Mouse (Mus musculus): Measurements from ENCODE around the gene Actrt2. TPM values are rescaled to one million over a fixed set of nuclear protein-coding genes. Genes with fewer than 3 reads are reported as not detected.

Gene Actrt2
- polyA plus RNA-seq, 1 experiment from 2014 or later, result not detected

DNA sequence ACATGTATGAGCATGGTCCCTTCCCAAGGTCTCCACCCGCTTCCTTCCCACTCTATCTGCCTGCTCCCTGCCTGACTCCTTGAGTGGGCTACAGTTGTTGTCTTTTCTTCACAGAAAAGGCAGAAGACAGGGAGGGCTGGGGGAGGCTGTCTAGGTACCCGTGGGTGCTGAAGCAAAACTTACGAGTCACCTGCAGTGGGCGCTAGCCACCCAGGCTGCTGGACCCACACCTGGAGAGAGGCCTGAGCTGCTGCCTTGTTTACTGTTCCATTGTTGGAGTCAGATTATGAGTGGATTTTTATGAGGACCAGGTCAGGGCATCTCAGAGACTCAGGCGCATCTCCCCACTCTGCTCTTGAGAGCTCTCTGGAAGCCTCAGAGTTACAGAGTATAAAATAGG lies 28.9 kb upstream of the Actrt2 start:
- no peaks in the 10 kb centered on the region for H3K4me1 ChIP-seq (ENCODE audit: insufficient read depth, low read depth, low read length)
- ATAC-seq (no peak), DNase-seq (ENCODE audit: low spot score) (no peak)
- H3K9me3 ChIP-seq (ENCODE audit: low read length), result no peaks in the 10 kb centered on the region
- TF ChIP-seq EP300 (IDR thresholded peaks at IDR 0.05) (no peak), CTCF (IDR thresholded peaks at IDR 0.05) (peak; percentile 27)
- H3K4me3 ChIP-seq (ENCODE audit: low read depth, low read length), result no peak overlapping the region
- 70% methylated on average over 5 of the region's 5 CpGs for WGBS
- no peaks in the 10 kb centered on the region for H3K27me3 ChIP-seq (replicated peaks; ENCODE audit: insufficient read depth, low read length)
- H3K4me2 ChIP-seq (replicated peaks; ENCODE audit: low read depth, low read length), result no peak overlapping the region
- H3K27ac ChIP-seq (ENCODE audit: low read length), result no peak overlapping the region
- H3K9ac ChIP-seq (replicated peaks; ENCODE audit: low read depth), result no peak overlapping the region
- H3K36me3 ChIP-seq (ENCODE audit: insufficient read depth, low read length), result no peaks in the 10 kb centered on the region

DNA sequence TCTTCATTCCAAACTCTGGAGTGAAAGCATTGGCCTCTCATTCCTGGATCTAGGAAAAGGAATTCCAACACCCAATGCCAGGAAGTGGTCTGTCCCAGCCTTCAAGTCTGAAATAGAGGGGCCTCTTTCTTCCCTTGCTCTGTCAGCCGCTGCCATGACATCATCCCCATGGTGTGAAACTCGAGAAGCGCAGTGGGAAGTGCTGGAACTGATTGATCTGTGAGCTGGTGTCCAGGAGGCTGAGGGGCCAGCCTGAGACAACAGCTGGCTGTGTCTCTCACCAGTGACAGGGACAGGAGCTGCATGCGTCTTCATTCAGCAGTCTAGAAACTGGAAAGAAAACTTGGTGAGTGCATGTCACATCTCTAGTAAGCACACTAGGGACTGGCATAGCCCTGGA lies 28.5 kb upstream of the Actrt2 start:
- no peak for ATAC-seq
- Histone ChIP-seq H3K36me3 (ENCODE audit: insufficient read depth, low read length) (no peaks in the 10 kb centered on the region), H3K27ac (ENCODE audit: low read length) (no peak overlapping the region), H3K4me1 (ENCODE audit: insufficient read depth, low read depth, low read length) (no peaks in the 10 kb centered on the region), H3K4me3 (ENCODE audit: low read depth, low read length) (no peak overlapping the region), H3K9me3 (ENCODE audit: low read length) (no peaks in the 10 kb centered on the region), H3K9ac (replicated peaks; ENCODE audit: low read depth) (no peak overlapping the region), H3K4me2 (replicated peaks; ENCODE audit: low read depth, low read length) (no peak overlapping the region), H3K27me3 (replicated peaks; ENCODE audit: insufficient read depth, low read length) (no peaks in the 10 kb centered on the region)
- DNase-seq (ENCODE audit: low spot score), result no peak
- TF ChIP-seq CTCF (IDR thresholded peaks at IDR 0.05), result no peak
- TF ChIP-seq EP300 (IDR thresholded peaks at IDR 0.05), result no peak
- 13% methylated on average over 4 of the region's 4 CpGs for WGBS

DNA sequence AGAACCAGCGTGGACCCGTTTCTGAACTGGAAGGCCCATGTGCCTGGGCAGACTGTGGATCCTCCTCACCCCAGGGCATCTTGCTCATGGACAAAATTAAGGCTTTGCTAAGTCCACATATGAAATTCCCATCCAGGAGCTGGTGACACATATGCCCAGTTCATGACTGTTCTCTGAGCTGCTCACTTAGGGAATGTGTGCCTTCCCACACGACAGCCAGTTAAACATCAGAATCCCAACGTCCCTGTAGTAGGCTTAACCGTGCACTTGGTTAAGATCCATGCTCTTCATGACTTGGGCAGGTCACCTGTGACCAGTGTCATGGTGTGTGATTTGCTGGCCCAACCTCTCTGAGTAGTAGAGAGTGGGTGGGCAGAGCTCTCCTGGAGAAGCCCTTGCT lies 26.7 kb upstream of the Actrt2 start:
- no peak for TF ChIP-seq CTCF (IDR thresholded peaks at IDR 0.05)
- no peak for TF ChIP-seq EP300 (IDR thresholded peaks at IDR 0.05)
- Histone ChIP-seq H3K9ac (replicated peaks; ENCODE audit: low read depth) (no peak overlapping the region), H3K4me3 (ENCODE audit: low read depth, low read length) (no peak overlapping the region), H3K27me3 (replicated peaks; ENCODE audit: insufficient read depth, low read length) (no peaks in the 10 kb centered on the region), H3K9me3 (ENCODE audit: low read length) (no peaks in the 10 kb centered on the region), H3K36me3 (ENCODE audit: insufficient read depth, low read length) (no peaks in the 10 kb centered on the region), H3K4me2 (replicated peaks; ENCODE audit: low read depth, low read length) (no peak overlapping the region), H3K4me1 (ENCODE audit: insufficient read depth, low read depth, low read length) (no peaks in the 10 kb centered on the region), H3K27ac (ENCODE audit: low read length) (no peak overlapping the region)
- 83% methylated on average over 5 of the region's 5 CpGs for WGBS
- ATAC-seq (no peak), DNase-seq (ENCODE audit: low spot score) (no peak)

DNA sequence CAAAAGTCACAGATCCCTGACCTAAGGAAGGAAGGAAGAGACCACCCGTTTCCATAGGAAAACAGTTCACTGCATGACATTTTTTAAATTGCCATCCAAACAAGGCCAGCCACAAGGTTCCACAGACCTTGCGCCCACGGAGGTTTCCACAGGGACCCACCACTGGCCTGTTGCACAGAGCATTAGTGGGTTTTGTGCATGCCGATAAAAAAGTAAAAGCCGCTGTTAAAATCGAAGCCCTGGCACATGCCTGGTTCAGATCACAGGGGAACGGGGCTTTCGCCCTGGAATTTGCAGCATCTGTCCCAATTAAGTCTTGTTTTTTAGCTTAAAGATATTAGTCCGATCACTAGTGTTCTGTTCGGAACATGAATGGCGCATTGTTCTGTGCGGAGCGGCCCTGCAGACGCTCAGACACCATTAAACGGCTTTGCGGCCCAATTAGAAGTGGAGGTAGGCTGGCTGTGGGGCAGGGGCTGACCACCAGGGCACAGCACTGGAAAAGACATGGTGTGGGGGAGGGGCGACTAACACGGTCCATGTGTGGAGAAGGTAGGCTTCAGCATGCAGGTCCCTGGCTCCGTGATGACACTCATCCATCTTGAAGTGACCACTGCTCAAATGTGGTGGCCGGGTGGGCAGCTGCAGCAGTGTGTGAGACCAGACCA lies 25.8 kb upstream of the Actrt2 start:
- Histone ChIP-seq H3K4me1 (ENCODE audit: insufficient read depth, low read depth, low read length) (no peaks in the 10 kb centered on the region), H3K27ac (ENCODE audit: low read length) (no peak overlapping the region), H3K27me3 (replicated peaks; ENCODE audit: insufficient read depth, low read length) (no peaks in the 10 kb centered on the region), H3K4me2 (replicated peaks; ENCODE audit: low read depth, low read length) (no peak overlapping the region), H3K9me3 (ENCODE audit: low read length) (no peaks in the 10 kb centered on the region), H3K9ac (replicated peaks; ENCODE audit: low read depth) (no peak overlapping the region), H3K36me3 (ENCODE audit: insufficient read depth, low read length) (no peaks in the 10 kb centered on the region), H3K4me3 (ENCODE audit: low read depth, low read length) (no peak overlapping the region)
- no peak for ATAC-seq
- 78% methylated on average over 20 of the region's 20 CpGs for WGBS
- TF ChIP-seq EP300 (IDR thresholded peaks at IDR 0.05) (no peak), CTCF (IDR thresholded peaks at IDR 0.05) (no peak)
- no peak for DNase-seq (ENCODE audit: low spot score)

DNA sequence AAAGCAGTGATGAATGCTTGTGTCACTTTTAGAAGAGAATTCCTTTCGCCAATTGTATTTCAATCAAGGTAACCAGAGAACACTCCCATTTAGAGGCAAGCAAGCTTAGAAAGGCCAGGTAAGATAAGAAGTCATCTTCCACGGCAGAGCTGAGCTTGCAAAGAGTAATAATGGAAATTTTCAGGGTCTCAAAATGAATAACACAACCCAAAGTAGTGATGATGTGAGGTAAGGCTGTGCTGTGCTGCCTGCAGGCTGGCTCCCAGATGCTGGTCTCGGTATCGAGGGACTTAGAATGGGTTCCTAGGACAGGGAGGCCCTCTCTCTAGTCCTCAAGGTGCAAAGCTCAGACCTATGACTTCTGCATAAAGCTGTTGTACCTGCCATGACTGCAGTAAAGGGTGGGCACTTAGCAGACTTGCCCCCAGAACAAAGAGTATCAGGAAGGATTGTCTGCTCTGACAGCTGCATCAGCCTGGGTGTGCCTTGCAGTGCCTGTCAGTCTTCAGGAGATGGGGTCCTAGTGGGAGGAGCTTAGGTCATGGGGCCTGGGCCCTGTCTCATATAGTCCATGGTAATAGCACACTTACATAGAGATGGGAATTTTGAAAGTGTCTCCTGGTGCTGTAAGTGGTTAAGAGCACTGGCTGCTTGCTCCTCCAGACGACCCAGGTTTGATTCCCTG lies 15.5 kb upstream of the Actrt2 start:
- Histone ChIP-seq H3K4me3 (ENCODE audit: low read depth, low read length) (no peak overlapping the region), H3K27me3 (replicated peaks; ENCODE audit: insufficient read depth, low read length) (no peaks in the 10 kb centered on the region), H3K9me3 (ENCODE audit: low read length) (no peaks in the 10 kb centered on the region), H3K36me3 (ENCODE audit: insufficient read depth, low read length) (no peaks in the 10 kb centered on the region), H3K4me1 (ENCODE audit: insufficient read depth, low read depth, low read length) (no peaks in the 10 kb centered on the region), H3K27ac (ENCODE audit: low read length) (no peak overlapping the region), H3K9ac (replicated peaks; ENCODE audit: low read depth) (no peak overlapping the region), H3K4me2 (replicated peaks; ENCODE audit: low read depth, low read length) (no peak overlapping the region)
- DNase-seq (ENCODE audit: low spot score), result no peak
- WGBS, result 71% methylated on average over 5 of the region's 5 CpGs
- no peak for ATAC-seq
- TF ChIP-seq CTCF (IDR thresholded peaks at IDR 0.05) (no peak), EP300 (IDR thresholded peaks at IDR 0.05) (no peak)

DNA sequence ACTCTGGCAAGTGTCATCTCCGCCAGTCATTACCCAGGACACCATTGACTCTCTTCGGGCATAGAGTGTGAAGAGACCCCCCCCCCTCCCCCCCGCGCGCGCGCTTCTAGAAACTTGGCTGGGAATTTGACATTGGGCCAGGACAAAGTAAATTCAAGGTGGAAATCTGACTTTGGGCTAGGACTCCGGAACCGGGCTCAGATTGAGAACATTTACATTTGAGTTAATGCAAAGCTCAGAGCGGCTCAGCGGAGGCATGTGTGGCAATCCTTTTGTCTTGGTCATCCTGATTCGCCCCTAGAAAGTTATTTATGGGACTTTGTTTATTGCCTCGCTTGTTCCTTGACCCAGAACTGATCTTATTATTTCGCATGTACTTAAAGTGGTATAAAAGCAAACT lies 14.6 kb upstream of the Actrt2 start:
- Histone ChIP-seq H3K4me2 (replicated peaks; ENCODE audit: low read depth, low read length) (no peak overlapping the region), H3K27ac (ENCODE audit: low read length) (no peak overlapping the region), H3K4me1 (ENCODE audit: insufficient read depth, low read depth, low read length) (no peaks in the 10 kb centered on the region), H3K9me3 (ENCODE audit: low read length) (no peaks in the 10 kb centered on the region), H3K9ac (replicated peaks; ENCODE audit: low read depth) (no peak overlapping the region), H3K27me3 (replicated peaks; ENCODE audit: insufficient read depth, low read length) (no peaks in the 10 kb centered on the region), H3K36me3 (ENCODE audit: insufficient read depth, low read length) (no peaks in the 10 kb centered on the region), H3K4me3 (ENCODE audit: low read depth, low read length) (no peak overlapping the region)
- DNase-seq (ENCODE audit: low spot score) (no peak), ATAC-seq (no peak)
- whole genome bisulfite sequencing, result 52% methylated on average over 14 of the region's 14 CpGs
- no peak for TF ChIP-seq CTCF (IDR thresholded peaks at IDR 0.05)
- TF ChIP-seq EP300 (IDR thresholded peaks at IDR 0.05), result no peak

Measured in lung, postnatal 0 days (tissue).